Mouse (Mus musculus) spleen, embryonic (tissue): Measurements from ENCODE around the gene Upk1a.

Experiments
- CTCF ChIA-PET: fragments of 350-600 bp; sonication (Branson Sonifier 250); formaldehyde crosslinking; loops from one replicate; lab custom pipeline; 2022; lab: Charles Lee

The Upk1a gene

GRCm38 (mm10) chr7:30584339-30584738 lies 28.3 kb downstream of the Upk1a start:
- CTCF ChIA-PET = no interaction called here

GRCm38 (mm10) chr7:30581547-30581946 lies 31.1 kb downstream of the Upk1a start:
- CTCF ChIA-PET = no interaction called here

- CTCF ChIA-PET = no interaction called here
Observed at GRCm38 (mm10) chr7:30579950-30580349, 32.7 kb downstream of the Upk1a start.

GRCm38 (mm10) chr7:30572969-30573368 lies 39.7 kb downstream of the Upk1a start:
- CTCF ChIA-PET = no interaction called here

- CTCF ChIA-PET = interaction anchor here (0.5 kb wide), 1 partner anchor 173 kb away, joined by 3 read pairs; no protein-coding TSS in a partner anchor
Observed at GRCm38 (mm10) chr7:30572389-30572788, 40.3 kb downstream of the Upk1a start.

GRCm38 (mm10) chr7:30567555-30567954 lies 45.1 kb downstream of the Upk1a start:
- CTCF ChIA-PET = interaction anchor here (0.5 to 0.6 kb wide), 2 partner anchors 101 to 435 kb away, joined by 3 to 4 read pairs; no protein-coding TSS in a partner anchor

GRCm38 (mm10) chr7:30566033-30566432 lies 46.6 kb downstream of the Upk1a start:
- CTCF ChIA-PET = no interaction called here

GRCm38 (mm10) chr7:30564970-30565571 lies 47.6 kb downstream of the Upk1a start, which contains the start of gene Igflr1:
Igflr1 (plus strand) TSS chr7:30565427.
- CTCF ChIA-PET = no interaction called here

- CTCF ChIA-PET = no interaction called here
Observed at GRCm38 (mm10) chr7:30563906-30564280, 48.8 kb downstream of the Upk1a start.

- CTCF ChIA-PET = interaction anchor here (0.7 kb wide), 1 partner anchor 29 kb away, joined by 5 read pairs; no protein-coding TSS in a partner anchor
Observed at GRCm38 (mm10) chr7:30563117-30563905, 49.3 kb downstream of the Upk1a start, which contains the start of the genes U2af1l4, Gm49396 and Psenen. U2af1l4 (plus strand) TSS chr7:30563301. Gm49396 (plus strand) TSS chr7:30563344. Psenen (minus strand) TSS chr7:30563627.

- CTCF ChIA-PET = interaction anchor here (0.7 kb wide), 4 partner anchors 30 to 212 kb away, joined by 5 to 15 read pairs (median 10); no protein-coding TSS in a partner anchor
Observed at GRCm38 (mm10) chr7:30562526-30563116, 50.0 kb downstream of the Upk1a start.

GRCm38 (mm10) chr7:30560296-30560695 lies 52.4 kb downstream of the Upk1a start:
- CTCF ChIA-PET = no interaction called here

GRCm38 (mm10) chr7:30559443-30559954 lies 53.1 kb downstream of the Upk1a start, which contains the start of gene Lin37:
Lin37 (minus strand) TSS chr7:30559838.
- CTCF ChIA-PET = no interaction called here

- CTCF ChIA-PET = no interaction called here
Observed at GRCm38 (mm10) chr7:30558656-30559442, 53.8 kb downstream of the Upk1a start.

GRCm38 (mm10) chr7:30557901-30558514 lies 54.6 kb downstream of the Upk1a start:
- CTCF ChIA-PET = no interaction called here

GRCm38 (mm10) chr7:30556894-30557536 lies 55.6 kb downstream of the Upk1a start:
- CTCF ChIA-PET = no interaction called here

GRCm38 (mm10) chr7:30553810-30554584 lies 58.6 kb downstream of the Upk1a start:
- CTCF ChIA-PET = no interaction called here
